Mouse (Mus musculus): Measurements from ENCODE around the gene Vcam1. TPM values are rescaled to one million over a fixed set of nuclear protein-coding genes. Genes with fewer than 3 reads are reported as not detected.

The Vcam1 gene
- polyA plus RNA-seq, 2 experiments from 2014 or later: 5.4 to 7.8 TPM

- no peak for ATAC-seq
Measured at GRCm38 (mm10) chr3:116126508-116127190, 2.8 kb downstream of the Vcam1 start.

DNA sequence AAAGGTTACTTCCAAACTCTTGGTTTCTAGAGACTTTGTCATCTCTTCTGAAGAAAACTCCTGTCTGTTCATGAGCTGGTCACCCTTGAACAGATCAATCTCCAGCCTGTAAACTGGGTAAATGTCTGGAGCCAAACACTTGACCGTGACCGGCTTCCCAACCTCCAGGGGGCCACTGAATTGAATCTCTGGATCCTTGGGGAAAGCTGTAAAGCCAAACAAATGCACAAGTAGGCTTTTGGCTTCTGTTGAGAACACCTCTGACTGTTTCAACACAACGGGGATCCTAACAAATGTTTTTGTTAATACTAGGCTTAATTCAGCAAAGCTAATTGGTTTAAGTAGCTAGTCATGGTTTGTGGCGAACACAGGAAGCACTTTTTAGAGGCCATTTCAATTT, 3.4 kb downstream of the Vcam1 start:
- ATAC-seq: no peak

DNA sequence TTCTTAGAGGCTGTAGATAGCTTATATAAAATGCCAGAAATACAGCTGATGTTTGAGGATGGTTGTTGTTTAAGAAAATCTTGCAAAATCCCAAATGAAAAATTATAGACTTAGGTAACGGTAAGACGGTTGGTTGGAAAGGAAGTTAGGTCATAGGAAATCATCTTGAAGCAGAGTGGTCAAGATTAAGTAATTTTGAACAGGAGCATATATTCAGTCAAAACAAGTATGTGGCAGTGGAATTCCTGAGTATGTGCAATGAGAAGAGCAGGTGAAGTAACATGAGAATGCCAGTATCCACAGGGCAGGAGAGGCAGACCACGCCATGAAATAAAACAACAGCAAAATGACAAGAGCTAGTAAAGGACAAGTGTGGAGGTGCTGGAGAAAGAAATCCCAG, 5.7 kb downstream of the Vcam1 start:
- ATAC-seq: no peak

DNA sequence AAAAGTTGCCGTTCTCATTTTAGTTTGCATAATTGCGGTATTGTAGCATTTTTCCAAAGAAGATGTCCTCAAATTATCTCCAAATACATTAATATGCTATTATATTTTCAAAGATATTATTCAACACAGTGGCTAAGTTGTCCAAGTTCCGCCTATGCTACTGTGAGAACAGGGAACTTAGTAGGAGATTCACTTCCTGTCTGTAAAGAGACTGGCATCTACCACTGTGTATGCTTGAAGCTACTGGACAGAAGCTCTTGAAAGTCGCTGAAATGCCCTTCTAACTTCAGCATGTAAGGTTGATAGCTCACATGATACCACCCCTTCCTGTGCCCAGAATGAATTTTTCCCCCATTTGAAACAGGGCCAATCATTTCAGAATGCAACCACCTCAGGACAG, 6.8 kb downstream of the Vcam1 start:
- ATAC-seq: no peak

DNA sequence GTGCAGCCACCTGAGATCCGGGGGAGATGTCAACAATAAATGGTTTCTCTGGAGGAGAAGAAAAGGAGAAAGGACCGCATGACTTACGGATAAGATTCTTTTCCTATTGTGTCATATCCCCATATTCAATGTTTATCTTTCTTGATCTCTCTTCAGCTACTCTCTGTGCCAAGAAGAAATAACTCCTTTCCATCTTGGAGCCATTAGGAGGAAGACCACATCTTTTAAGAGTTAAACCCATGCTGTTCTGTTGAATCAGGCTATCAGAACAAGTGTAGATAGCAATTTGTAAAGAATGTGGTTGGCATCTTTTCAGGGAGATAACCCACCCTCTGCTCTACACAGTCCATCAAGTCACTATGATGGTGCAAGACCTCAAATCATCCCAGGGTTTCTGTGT, 8.5 kb downstream of the Vcam1 start:
- no peak for ATAC-seq

- no peak for ATAC-seq
Measured at GRCm38 (mm10) chr3:116120391-116120790, 9.1 kb downstream of the Vcam1 start.

- no peak for ATAC-seq
Measured at GRCm38 (mm10) chr3:116119162-116119561, 10.3 kb downstream of the Vcam1 start.

DNA sequence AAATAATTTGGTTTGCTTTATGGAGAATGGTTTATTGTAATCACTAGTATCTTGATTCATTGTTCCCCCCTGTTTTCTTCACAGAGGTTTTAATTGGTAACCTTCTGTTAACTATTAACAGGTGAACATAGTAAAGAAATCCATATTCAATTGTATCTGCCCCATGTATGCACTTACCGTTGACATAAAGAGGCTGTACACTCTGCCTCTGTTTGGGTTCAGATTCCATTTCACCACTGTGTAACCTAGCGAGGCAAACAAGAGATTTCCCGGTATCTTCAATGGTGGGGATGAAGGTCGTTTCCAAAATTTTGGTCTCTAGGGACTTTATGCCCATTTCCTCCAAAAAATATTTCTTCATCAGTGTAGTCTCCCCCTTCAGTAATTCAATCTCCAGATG, 12.4 kb downstream of the Vcam1 start:
- no peak for ATAC-seq

DNA sequence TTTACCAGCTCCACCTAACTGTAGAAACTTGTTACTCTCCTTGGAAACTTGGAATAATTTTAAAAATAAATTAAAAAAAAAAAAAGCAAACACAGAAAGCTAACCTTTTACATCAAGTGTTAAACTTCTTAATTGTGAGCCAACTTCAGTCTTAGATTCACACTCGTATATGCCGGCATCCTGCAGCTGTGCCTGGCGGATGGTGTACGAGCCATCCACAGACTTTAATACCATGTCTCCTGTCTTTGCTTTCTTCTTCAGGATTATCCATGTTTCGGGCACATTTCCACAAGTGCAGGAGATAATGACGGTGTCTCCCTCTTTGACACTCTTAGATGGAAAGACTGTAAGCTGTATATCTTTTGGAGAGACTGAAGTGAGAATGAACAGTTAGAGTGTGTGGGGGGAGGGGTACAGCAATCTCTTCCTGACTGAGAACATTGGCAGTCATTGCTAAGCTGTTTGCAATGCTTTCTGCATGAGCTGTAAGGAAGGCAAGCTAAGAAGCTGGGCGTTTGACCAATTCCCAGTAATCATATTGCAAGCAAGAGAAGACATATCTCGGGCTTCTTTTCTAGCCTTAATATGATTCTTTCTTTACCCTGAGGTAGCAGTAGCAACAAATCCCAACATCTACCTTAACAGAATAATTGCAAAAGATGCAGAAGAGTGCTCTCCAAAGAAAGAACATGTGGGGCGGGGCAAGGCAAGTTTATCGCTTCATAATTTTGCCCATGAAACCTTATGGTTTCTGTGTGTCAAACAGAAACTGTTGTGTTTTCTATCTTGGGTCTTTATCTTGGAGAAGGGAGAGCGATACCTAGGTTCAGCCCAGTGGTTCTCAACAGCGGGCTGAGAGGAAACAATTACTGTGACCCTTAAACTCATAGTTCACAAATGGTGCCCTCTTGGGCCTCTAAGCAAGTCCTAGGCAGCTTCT, 15.0 kb downstream of the Vcam1 start:
- ATAC-seq: no peak

DNA sequence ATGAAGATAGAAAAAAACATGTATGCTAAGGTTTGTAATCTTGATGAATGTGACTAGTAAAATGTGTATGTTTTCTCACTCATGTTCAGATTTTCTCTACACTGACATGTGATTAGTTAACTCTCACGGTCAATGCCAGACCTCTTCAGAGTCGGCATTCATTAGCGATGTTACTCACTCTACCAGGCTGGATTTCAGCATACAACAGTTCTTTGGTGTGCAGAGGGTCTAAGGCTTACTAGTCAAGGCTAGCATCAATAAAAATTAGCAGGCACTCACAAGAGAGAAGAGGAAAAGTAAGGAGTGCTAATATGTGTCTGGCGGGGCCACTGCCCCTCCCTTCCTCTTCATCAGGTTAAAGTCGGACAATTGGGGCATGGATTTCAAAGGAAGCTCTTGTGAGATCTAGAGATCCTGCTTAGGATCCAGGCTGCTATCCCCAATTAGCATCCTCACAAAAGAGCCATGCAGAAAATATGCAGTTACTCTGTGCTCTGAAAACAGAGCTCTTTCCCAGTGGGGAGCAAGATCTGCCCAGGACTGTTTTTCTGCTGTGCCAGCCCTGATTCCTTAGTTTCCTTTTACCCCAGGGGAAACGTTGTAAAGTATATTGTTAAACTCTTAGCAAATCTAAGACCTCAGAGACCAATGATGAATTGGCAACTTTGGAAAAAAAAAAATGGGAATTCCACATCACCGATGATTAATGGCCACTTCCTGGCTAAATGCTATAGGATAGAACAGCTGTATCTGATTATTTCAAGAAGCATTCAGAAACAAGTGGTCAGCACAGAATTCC, 15.8 kb downstream of the Vcam1 start:
- ATAC-seq: no peak

DNA sequence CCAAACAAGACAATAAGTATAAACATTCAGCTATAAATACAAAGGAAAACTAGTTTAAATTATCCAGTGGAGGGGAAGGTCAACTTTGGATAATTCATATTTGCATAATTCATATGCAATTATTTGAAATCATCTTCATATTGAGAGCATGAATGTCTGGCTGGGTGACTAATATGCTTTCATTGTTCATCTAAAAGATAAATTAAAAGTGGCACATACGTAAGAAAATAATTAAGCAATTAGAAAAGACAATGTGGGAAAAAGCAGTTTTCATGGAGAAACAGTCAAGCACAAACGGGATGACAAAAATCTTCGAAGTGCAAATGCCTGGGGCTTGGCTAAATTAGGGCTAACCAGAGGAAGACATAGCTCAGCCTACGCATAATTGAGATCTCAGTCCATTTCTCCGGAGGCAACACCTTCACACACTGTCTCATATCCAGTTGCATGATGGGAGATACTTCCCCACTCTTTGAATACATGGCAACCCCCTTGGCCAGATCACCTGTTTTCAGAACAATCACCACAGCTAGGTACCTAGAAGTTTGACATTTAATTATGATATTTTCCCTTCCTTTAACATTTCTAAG, 16.6 kb downstream of the Vcam1 start:
- ATAC-seq: no peak

DNA sequence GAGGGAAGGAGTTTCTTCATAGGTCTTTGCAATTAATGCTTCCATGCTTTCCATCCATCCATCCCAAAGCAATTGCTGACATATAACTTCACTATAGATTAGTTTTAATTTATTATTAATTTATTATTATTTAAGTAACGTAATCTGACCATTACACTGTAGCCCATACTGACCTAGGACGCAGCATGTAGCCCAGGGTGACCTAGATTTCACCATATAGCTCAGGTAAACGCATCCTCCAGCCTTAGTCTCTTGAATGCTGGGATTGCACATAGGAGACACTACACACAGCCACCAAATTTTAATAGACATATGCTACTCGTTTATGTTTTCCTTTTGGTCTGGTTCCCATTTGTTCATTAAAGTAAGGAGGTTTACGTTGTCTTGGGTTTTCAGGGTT, 23.8 kb downstream of the Vcam1 start:
- no peak for ATAC-seq

DNA sequence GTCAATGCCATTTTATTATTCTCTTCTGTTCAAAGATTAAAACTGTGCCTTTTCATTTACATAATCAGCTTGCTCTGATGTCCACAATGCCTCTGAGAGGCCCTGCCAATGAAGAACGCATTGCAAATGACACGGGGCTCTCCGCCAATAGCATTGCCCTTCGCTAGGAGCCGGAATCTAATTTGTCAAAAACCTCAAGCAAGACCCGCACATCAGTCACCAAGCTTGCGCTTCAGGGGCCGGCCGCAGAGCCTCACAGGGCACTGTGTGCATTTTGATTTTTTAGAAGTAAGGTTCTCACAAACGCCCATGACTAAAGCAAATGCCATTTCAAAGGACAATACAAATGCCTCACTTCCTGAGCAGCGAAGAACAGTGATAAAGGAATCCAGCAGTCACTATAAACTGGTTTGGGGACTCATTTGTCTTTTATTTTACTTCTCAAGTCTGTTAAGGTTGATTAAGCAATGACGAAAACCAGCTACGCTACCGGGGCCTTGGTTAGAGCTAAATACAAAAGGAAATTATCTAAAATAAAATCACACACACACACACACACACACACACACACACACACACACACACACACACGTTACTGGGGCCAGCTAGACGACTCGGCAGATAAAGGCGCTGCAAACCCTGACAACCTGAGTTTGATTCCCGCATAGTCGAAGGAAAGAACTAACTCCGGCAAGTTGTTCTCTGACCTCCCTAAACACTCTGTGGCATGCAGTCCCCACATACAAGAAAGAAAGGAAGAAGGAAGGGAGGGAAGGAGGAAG, 24.4 kb downstream of the Vcam1 start:
- ATAC-seq: no peak

DNA sequence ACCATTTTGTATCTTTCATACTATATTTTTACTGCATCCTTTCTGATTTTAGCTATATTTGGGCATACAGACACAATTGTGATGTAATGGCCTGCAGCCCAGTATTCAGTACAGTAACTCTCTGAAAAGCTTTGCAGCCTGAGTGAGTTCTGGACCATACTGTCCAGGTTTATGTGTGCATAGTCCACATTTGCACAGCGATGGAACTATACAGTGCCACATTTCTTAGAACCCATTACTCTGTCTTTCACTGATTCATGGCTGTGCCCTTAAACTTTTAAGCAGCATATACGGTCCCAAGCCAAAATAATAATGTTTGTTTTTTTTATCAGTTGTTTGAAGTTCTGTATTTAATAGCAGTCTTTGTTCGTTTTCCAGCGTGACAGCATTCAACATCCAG, 25.2 kb downstream of the Vcam1 start:
- no peak for ATAC-seq

- no peak for ATAC-seq
Measured at GRCm38 (mm10) chr3:116100850-116101249, 28.6 kb downstream of the Vcam1 start.

DNA sequence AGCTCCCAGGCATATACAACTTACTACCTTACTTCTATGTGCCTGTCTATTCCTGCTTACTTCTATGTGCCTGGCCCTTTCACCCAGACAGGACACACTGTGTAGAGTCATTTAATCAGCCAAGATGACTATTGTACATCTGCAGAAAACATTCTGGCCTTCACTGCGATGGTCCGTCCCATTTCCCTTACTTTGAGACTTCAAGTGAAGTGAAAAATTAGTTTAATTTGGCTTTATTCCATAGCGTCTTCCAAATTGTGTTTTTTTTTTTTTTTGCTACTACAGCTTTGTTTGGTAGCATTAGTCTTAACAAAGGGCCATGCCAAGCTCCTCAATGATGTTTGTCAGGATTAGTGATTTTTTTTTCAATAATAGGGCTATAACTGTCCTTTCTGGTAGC, 33.6 kb downstream of the Vcam1 start:
- no peak for ATAC-seq

DNA sequence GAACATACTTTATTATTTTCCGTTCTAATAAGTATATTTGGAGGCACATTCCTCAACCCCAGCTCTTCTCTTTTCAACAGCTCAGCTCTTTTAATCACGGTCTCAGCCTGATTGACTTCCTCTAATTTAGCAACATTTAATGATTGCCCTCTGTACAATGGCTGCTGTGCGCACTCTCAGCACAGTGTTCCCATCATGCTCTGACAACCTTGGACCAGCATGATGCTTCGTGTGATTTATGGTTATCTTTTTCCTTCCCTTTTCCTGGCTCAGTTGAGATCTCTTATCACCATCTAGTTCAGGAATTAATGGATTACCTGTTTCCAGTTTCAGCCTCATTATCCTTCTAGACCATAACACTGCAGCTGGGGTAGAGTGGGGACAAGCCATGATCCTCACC, 34.2 kb downstream of the Vcam1 start:
- ATAC-seq: no peak

- ATAC-seq: no peak
Measured at GRCm38 (mm10) chr3:116094886-116095285, 34.6 kb downstream of the Vcam1 start.

DNA sequence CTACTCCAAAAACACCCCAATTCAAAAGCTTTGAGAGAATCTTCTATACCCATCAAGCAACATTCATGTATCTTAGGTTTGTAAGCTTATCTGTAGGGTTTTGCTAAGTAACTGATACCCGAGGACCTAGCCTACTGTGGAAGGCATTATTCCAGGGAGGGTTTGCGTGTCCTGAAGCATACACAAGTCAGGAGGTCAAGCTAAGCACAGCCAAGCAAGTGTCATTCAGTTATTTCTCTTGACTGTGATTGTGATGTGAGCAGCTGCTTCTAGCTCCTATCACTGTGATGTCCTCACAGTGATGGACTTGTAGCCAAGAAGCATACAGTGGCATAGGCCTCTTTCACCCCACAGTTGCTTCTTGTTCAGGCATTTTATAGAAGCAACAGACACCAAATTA, 35.2 kb downstream of the Vcam1 start:
- ATAC-seq: no peak

GRCm38 (mm10) chr3:116092547-116092946, 36.9 kb downstream of the Vcam1 start:
- no peak for ATAC-seq

DNA sequence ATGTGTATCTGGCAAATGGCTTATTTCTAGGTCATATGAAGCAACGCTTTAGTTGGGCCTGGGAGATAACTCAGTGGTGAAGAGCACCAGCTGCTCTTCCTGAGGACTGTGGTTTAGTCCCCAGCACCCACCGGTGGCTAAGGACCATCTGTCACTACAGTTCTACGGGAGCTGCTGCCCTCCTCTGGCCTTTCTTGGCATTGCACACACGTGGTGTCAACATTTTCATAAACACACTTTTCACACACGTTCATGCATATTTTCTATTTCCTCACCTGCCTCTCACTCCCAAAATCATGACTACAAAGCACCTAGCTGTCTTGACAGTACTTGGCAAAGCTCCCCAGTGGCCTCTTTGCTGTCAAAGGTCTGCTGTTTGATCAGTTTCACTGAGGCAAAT, 37.8 kb downstream of the Vcam1 start:
- ATAC-seq: no peak

DNA sequence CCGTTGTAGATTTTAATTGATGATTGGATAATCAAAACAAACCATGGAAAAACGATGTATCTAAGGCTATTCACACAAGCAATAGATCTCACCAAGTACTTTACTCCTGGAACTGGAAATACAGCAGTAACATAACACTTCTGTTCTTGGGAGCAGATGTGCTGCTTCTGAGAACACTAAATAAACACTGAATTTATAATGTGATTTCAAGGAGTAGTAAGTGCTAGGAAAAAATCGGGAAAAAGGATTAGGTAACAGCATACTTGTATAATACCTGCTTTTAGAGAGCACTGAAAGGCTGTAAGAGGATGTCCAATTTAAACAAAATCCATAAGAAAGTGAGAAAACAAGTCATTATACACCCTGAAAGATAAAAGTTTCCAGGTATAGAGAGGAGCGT, 43.5 kb downstream of the Vcam1 start:
- ATAC-seq: no peak

Measured in CD4-positive, CD25-positive, alpha-beta regulatory T cell, adult 4 months (primary cell).